Mouse (Mus musculus) MEL-GATA-1-ER (cell line): ENCODE measurements at regions not wholly inside any gene's neighbourhood (a gene's known extent, or its start where the extent isn't known, plus 50 kb on each side); places are given as distances from the start of the nearest gene placed in this dataset.

Source experiments
- DNase-seq: peaks from one replicate; pipeline ENCODE4 v3.0.0-alpha.2; 2012; ENCODE audit warnings: low read depth; ENCODE audit errors: extremely low read depth

DNA sequence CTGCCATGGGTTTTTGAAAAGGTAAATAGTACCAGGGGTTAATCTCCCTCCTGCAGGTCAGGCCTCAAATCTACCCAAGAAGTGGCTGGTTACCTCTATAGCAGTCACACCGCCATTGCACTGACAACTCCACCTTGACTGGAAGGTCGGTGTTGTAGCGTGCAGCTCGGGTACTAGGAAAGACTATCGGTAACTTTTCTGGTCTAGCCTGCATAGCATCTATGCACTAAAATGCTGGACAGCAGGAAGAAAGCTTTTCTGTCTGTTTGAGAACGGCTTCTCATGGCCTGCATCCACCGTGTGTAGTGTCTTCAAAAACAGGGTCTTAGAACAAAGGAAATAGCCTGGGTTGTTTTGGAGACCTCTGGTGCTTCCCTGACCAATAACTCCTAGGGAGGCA, 88.8 kb downstream of the Bms1 start:
- DNase-seq: no peak

DNA sequence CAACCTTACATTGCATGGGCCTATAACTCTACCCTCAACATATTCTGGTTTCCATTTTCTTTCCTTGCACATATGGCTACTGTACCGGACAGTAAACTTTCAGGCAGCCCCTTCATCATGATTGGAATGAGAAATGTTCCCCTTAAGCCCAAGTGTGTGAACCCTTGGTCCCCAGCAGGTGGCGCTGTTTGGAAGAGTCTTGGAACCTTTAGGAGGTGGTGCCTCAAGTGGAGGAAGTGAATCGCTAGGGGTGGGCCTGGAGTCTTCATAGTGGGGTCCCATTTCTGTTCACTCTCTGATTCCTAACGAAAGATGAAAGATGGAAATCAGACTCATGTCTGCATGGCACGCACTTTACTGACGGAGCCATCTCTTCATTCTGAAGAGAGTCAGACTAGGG, 91.8 kb downstream of the Bms1 start:
- DNase-seq: peak; percentile 28

DNA sequence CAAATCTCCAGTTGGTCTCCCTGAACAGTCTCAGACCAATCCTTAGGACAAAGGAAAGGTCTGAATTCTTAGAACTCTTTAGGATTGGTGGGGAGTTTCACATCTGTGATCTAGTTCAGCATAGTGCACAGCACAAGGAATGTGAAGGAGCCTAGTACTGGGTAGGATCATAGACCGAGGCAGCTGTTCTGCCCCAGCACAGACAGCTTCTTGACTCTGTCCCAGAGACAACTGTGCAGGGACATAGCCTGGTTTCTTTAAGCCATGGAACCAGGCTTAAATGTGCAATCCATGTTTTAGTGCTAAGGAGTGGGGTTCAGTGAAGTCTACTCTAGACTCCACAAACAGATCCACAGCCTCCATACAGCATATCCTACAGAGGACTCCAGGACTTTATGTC, 93.6 kb downstream of the Bms1 start:
- DNase-seq: no peak

DNA sequence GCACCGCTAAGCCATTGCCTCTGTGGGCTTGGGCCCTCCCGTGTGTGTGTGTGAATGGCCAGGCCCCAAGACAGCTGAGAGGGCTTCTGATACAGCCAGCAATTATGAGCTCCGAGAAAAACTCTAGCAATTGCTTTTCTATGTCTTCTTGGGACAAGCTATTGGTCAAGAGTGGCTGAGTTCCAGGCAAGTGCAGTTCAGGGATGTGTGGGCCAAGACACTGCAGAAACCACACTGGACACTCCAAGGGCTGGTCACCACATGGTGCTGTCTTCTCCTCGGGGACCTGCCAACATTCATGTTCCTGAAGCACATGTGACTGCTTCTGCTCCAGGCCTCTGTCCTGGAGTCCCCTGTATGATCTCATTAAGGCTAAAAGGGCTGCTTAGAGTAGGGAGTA, 94.7 kb downstream of the Bms1 start:
- no peak for DNase-seq

DNA sequence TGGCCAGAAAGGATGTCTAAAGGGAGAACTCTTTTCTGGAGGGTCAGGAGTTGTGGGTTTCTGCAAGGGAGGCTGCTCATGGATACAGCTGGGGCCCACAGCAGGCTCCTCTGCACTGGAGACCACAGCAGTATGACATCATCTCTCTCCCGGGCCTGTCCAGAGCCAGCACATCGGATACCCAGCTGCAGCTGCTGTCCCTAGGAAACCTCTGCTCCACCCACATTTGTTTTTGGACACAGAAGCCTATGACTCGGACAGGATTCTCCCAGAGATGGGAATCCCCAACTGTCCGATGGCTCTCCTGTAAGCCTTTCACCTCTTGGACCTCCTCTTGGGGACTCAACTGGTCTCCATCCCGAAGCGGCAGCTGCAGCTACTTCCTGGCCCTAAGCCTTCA, 96.2 kb downstream of the Bms1 start:
- DNase-seq: no peak

DNA sequence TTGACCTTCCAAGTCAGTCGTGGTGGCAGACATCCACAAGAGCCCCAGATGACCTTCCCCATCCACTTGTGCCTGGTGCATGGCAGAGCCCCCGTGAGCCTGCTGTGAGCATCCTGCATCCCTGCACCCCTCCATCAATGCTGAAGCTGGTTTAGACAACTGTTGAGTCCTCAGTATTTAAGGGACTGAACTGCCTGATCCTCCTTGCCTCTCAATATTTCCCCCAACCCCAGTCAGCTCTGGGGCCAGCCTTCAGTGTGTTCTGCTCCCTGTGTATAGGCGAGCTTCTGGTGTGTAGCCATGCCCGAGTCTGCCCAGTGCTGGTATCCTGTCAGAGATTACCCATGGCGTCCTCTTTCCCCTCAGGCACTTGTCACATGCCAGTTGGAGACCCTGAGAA, 96.6 kb downstream of the Bms1 start:
- no peak for DNase-seq

DNA sequence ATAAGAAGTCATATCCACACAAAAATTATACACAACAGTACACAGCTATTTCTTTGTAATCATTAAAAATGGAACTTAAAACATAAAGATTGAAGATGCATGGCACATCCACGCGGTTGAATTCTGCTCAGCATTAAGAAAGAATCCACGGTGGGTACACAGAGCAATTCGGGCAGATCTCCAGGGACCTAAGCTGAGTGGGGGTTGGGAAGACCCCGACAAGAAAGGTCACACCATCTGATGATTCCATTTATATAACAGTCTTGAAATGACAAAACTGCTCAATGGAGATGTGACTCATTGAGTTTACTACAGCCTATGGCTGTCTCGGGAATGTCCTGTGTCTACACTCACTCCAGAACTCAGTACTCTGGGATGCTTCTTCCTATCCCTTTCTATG, 97.2 kb downstream of the Bms1 start:
- DNase-seq: no peak

DNA sequence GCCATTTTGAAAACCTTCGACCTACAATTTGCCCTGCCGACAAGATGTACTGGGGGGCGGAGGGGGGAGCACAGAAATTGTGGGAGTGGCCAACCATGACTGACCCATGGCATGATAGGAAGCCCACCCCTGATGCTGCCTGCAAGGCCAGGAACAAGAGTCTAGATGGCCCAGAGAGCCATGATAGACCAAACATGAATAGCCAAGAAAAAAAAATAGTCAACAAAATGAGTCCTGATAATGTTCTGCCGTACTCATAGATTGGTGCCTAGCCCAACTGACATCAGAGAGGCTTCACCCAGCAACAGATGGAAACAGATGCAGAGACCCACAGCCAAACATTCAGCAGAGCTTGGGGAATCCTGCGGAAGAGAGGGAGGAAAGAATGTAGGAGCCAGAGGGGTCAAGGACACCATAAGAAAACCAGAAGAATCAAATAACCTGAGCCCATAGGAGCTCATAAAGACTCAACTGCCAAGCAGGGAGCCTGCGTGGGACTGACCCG, 99.2 kb downstream of the Bms1 start:
- DNase-seq: no peak

DNA sequence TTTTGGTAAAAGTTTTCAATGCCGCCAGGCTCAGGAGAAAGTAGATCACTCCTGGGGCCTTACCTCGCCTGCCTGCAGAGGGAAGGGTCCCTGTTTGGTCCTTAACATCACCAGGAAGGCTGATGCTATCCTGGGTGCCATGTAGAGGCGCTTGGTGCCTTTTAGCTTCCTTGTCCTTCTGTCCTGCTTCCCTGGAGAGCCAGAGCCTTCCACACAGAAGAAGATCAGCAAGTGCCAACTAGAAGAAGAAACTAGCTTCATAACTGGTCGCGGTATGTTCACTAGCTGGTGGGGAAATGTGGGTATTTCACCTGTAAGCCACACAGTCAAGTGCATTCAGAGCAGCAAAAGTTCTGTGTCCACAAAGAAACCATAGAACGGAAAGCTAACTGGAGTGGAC, 103.4 kb downstream of the Bms1 start:
- DNase-seq: no peak

DNA sequence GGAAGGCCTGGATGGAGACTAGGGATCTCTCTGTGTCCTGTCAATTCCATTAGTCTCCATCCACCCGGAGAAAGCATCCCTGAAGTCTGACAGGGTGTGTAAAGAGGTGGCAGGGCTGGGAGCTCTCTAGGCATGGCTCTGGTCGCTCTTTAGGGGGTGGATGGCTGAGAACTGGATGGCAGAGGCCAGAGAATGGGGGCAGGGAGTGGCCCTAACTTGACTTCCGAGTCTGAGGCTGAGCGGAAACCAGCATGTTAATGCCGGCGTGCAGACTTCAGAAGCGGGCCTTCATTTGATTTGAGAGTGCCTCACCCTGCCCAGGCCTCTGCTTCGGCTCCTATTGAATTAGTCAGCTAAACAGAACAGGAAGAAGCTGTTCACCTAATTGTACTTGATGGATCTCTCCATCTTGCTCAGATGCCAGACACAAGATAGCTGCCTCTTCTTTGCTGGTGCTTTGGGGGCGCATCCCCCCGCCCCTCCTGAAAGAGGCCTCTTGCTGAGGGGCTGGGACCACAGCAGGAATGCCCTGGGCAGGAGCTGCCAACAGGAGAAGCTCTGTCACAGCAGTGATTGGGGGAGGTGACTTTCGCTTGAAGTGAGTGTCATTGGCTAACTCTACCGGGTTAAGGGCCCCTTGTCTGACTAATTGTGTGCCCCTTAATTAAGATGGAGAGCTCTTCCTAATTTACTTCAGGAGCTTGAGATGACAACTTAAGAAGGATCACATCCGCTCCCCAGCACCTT, 104.2 kb downstream of the Bms1 start:
- DNase-seq: no peak

DNA sequence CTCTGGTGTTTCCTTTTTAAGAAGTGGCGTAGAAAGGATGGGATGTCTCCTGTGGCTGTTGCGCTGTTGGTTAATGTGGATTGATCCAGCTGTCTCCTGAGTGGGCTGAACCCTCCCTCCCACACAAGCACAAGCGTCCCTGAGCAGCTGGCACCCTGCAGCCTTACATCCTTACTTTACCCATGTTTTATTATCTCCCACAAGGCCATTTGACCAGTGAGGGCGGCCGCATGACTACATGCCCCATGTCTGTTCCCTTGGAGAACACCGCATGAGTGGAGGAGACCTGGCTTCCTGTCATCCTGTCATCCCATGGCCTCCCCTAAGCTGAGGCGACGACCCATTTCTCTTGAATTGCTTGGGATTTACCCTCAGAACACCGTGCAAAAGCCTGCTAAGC, 108.2 kb downstream of the Bms1 start:
- no peak for DNase-seq

DNA sequence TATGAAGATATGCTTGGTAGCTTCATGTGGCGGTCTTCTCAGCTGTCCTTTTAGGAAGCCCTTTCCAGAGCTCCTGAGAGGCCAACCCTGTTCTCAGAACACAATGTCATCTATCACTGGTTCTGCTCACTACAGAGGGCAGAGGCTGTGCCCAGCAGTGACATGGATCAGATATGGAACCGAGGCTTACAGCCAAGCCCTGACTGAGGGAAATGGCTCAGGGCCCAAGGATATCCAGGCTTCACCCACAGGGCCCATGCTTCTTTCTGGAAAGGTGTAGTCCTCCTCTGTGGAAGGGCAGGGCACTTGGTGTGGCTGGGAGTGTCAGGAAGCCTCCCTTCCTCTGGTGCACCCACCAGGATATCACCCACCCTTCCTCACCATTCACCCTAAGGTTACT, 109.4 kb downstream of the Bms1 start:
- DNase-seq: no peak

DNA sequence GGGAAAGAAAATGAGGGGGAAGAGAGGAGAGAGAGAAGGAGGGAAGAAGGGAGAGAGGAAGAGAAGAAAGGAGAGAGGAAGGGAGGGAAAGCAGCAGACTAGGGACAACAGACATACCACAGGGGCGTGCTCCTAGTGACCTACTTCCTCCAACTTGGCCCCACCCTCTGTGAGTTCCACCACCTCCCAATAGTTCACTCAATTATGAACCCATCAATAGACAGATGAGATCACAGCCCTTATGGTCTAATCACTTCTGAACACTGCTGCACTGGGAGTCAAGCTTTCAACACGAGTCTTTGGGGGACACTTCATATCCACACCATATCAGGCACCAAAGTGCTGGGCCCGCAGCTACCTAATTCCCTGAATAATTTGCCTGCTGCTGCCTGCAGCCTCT, 110.7 kb downstream of the Bms1 start:
- no peak for DNase-seq

DNA sequence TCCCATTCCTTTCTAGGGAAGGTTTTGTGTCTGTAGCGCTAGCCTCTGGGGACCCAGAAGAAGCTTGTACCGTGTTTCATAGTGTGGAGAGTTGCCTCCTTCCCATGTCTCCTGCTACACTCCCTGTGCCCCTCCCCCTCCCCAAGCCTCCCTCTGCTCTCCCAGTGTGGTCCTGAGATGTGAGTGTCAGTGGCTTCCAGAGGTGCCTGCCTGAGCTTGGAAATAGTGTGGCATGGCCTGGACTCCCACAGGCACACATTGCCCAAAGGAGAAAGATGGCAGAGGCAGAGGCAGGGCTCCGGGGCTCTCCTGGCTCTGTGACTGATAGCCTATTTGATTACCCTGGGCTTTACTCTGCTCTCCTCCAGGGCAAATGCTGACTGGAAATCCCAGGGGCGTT, 110.0 kb upstream of the Ret start:
- no peak for DNase-seq

DNA sequence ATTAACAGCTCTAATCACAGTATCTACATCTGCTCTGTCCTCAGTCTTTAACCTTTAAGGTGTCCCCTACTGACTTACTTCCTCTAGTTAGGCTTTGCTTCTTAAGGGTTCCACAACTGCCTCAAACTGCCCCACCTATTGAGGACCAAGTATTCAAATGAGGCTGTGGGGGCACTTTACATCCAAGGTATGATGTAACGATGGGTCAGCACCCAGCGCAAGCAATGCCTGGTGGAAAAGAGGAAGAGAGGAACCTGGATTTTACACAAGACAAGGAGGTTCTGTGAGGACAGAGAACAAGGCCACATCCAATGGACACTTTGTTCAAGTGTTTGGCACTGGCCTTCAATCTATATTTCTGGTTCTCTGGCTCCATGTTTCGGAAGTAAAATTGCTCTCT, 107.7 kb upstream of the Ret start:
- no peak for DNase-seq

DNA sequence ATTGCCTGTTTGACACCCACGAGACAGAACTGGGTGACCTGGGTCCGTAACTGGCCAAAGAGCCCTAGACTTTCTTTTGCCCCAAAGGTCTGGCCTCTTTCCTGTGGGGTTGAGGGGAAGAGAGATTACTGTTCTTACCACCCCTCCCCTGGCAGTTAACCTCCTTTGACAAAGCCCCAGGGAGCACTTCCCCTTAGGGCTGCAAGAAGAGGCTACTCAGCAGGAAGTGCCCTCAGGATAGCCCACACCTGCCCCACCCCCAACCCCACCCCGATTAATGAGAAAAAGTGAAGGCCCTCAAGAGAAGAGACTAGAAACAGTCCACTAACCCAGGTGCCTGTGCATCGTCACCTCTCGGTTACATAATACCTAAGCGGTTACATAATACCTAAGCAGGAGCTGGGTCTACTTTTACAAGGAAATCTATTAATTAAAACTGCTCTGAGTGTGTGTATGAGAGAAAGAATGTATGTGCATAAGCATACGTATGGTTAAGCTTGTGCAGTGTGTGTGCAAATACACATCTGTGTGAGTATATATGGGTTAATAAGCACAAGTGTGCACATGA, 105.3 kb upstream of the Ret start:
- no peak for DNase-seq

DNA sequence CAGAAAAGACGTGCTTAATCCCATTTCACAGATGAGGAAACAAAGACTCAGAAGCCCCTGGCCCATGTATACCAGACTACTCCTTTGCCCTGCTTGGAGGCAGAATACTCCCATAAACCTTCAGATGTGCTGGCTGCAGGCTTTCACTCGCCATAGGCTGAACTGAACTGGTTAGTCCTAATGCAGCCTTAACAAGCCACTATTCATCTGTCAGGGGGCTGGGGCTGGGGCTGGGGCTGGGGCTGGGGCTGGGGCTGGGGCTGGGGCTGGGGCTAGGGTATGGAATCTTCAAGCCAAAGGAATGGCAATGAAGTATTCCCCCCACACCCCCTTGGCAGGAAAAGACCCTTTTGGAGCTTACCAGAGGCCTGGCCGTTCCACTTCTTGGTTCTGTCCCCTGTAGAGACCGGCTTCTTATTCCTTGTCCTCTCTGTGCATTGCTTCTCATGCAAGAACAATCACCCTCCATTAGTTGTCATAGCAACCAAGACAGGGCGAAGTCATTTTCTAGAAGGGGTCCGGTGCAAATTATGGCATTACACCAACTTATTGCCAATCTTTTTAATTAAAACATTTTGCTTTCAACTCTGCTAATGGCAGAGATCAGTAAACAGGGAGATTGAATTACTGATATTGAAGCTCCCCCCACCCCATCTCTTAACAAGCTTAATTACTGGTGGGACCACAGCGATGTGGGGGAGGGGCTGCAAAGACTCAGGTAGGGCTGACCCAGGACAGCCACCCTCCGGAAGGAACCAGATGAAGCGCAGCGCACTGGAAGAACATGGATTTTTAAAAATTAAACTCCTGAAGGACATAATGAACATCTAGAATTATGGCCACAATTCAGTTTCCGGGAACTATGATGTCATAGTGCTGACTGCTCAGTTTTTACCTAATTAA, 104.6 kb upstream of the Ret start:
- DNase-seq: no peak

DNA sequence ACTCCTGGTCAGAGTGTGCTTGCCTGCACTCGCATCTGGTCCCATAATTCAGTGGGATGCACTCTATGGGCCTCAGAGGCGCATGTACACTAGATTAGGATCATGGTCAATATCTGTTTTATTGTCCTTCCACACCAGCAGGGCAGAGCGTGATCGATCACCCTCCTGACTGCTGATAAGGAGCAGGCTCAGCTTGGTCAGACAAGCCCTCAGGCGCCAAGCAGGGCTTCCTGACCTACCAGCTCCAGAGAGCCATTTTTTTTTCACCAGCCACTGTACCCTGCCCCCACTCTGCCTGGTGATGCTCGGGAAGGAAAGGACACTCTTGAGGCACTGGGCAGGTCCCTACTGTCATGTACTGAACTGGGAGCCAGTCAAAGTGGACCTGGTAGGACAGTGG, 103.3 kb upstream of the Ret start:
- no peak for DNase-seq

DNA sequence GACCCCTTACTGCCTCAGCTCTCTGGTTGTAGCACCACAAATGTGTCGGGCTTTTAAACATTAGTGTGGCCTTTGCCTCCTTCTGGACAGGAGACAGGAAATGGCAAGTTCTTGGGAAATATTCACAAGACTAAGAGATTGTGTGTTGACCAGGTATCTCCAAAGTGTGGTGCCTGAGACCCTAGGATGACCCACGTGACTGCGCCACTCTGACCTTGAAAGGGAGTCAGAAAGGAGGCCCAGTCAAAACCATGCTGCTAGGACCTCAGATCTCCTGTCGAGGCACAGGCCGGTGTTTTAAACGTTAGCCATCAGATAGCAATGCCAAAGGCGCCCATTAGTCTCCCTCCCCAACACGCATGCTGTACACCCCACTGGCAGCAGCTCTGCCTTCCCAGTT, 100.1 kb upstream of the Ret start:
- no peak for DNase-seq

DNA sequence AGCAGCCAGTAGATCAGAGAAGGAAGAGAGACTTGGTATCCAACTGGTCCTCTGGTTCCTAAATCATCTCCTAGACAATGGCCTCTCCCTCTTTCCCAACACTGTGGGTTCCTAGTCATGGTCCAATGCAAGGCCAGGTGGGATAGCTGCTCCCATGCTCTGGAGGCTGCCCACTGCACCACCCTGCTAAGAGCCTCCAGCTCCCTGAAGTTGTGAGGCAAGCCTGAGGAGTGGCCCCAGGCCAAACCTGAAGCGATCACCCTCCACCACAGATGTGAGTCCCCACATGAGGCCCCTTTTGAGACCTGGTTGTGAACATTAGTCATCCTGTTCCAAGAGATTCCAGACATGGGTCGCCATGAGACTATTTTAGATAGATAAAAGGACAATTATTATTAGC, 96.5 kb upstream of the Ret start:
- DNase-seq: no peak

DNA sequence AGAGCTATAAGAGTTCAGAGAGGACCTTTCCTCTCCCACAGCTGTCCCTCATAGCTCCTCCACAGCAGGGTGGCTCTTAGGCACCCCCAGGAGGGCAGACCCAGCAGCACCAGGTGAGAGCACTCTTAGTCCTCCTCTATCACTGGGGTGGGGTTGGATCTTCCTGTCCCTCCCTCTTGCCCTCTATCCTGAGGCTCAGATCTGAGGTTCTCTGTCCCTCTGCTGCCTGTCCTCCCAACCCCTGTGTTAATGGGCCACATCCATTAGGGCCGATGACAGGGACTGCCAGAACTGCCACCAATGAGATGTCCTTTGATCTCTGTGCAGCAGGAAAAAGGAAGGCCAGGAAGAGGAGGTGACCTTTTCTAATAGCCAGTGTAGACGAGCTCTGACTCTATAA, 95.4 kb upstream of the Ret start:
- DNase-seq: no peak

DNA sequence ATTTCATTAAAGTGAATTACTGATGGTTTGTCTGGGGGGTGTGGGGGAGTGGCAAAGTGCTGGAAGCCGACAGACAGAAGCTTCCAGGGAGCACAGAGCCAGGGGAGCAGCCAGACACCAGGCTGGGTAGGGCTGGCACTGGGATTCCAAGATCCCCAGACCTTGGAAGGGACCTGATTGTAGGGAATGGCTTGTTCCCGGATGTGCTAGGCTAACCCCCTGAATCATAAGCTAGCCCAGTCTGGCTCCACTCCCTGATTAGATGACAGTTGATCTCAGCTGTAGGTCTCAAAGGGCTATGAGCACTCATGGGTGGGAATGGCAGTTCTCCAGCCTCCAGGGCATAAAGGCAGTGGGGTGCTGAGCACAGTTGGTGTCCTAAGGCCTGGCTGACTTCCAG, 94.8 kb upstream of the Ret start:
- no peak for DNase-seq
